Mouse (Mus musculus) cerebellum, adult 18-20 months (tissue): ENCODE results near the gene Rgs2.

Experiments
- DNase-seq, 2 experiments: peaks; one replicate each; pipeline ENCODE4 v3.0.0; 2021

Gene Rgs2

DNA sequence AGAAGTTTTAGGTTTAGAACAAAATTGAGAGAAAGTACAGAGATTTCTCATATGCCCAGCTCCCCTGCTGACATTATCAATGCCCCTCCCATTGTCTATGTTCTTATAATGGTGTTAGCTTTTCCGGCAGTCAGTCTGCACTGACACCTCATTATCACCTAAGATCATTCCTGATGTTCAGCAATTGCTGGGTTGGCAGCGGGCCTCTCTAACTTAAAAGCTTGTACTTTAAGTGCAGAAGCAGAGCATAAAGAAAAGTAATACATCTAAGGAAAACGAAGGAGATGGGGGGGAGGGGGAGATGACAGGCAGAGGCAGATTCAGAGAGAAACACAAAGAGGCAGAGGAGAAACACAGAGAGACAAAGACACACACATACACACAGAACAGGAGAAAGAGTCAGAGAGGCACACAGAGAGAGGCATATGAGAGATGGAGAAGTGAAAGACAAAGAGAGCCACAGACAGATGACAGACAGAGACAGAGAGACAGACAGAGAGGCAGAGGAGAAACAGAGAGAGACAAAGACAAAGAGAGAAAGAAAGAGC lies 21.1 kb downstream of the Rgs2 start:
- DNase-seq: no peak

DNA sequence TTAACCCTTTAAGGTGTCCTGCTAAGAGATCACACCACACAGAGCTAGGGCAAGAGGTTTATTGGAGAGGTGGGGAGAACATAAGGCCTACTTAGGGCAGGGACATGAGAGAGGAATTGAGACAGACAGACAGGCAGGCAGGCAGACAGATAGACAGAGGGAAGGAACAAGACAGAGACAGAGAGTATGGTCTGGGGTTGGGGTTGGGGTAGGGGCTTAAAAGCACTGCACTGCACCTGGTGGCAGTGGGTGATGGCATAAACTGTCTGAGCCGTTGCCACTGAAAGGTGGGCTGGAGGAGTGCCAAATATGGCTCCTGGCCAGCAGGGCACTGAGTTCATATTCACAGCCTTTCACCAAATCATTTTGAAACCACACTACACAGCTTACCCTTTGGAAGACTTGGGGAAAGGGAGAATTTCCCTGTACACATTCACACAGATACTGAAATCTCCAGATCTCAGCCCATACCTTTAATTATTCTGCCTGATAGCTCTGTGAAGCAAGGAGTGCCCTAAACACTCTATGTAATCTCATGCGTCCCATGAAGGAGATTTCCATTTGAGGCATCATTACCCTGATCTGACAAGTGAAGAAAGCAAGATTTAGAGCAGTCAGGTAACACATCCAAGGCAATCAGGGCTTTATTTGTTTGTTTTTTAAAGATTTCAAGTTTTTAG lies 21.7 kb downstream of the Rgs2 start:
- DNase-seq: peak in 1 of 2 experiments; percentile 11

DNA sequence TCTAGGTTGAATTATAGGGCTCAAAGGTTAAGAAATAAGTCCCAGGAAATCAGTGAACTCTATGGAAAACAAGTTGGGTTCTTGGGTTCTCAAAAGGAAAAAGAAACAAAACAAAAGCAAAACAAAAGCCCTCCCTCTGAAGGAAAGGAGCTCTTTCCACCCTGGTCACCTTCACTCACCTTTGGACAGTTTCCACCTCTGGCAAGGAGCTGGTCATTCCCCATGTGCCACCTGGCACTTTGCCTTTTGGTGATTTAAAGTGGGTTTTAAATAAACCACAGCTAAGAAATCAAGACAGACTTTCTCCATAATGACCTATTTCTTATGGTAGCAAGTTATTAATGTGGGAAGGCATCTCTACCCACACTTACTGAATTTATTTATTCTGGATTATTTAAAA lies 23.1 kb downstream of the Rgs2 start:
- DNase-seq: peak; percentile 6 to 22

DNA sequence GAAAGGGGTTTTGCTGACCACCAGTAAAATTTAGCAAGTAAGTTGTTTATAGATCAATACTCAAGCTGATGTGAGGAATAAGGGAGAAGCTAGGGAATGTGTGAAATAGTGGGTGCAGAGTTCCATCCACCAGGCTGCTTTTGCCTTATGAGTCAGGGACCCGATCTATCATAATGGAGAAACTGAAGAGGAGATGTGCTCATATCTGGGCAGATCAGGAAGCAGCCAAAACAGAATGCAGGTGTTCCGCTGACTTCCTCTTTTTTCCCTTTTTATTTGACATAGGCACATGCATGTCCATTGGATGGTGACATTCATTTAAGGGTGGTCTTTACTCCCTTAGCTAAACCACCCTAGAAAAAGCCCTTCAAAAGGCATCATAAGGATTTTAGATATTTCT lies 29.3 kb downstream of the Rgs2 start:
- no peak for DNase-seq

DNA sequence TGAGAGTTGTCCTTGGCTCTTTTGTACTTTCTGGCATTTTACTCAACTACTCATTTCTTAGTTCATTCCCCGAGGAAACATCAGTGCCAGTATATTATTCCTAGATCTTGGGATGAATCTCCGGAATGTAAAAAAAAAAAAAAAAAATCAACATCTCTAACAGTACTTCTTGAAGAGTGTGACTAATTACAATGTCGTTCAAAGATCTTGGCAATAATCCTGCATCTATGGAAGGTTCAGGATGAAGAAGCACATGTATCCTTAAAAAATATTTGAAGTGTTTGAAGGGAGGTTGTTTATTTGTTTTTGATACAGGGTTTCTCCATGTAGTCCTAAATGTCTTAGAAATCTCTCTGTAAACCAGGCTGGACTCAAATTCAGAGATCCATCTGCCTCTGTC lies 41.7 kb downstream of the Rgs2 start:
- no peak for DNase-seq

DNA sequence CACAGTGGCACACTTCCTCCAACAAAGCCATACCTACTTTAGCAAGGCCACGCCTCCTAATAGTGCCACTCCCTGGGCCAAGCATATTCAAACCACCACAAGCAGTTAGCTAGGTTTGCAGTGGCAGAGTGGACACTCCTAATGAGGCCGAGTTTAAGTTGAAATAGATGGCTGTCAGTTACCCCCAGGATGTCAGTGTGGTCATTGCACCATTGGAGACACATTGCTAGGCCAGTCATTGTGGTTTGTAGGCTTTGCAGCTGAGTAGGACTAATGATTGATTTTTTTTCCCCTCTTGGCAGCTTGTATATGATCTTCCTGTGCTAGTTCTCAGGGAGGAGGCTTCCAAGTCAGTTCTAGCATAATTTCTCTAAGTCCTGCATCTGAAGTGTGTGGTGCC lies 43.6 kb downstream of the Rgs2 start:
- DNase-seq: no peak

DNA sequence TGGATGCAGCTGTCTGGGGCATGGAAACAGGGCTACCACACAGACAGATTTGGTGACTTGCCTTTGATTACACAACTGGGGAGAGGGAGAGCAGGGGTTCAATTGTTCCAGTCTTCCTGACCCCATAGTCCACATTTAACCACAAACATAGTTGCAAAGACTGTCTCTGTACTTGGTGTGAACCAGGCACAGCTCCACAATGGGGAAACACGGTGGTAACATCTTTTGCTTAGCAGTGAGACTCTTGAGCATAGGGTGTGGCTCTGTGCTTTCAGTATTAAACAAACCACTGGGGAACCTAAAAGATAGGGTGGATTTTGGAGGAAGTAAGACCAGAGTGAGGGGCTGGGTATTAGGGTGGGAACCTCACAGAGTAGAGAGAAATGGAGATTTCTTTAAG lies 47.9 kb downstream of the Rgs2 start:
- DNase-seq: no peak

DNA sequence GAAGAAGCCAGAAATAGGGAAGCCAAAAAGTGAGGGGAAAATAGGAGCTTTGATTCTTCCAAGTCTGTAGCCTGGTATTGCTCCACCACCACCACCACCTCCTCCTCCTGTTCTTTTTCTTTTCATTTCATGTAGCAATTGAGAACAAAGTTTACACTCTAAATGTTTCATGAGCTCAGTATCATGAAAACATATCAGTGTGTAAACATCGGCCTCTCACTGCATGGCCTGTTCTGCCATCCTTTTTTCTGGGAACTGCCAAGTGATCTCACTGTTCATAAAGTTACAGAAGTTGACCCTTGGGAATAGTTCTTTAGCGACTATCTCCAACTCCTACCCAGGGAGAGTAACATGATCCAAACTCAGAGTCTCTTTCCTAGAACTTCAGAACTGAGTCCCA lies 51.1 kb downstream of the Rgs2 start:
- no peak for DNase-seq
